Mouse (Mus musculus) G1E (cell line): ENCODE measurements around the gene Sync. TPM values are rescaled to one million over a fixed set of nuclear protein-coding genes. Genes with fewer than 3 reads are reported as not detected.
A peak's percentile ranks its signal among the peaks of the same experiment; 100 is the strongest.

Source experiments
- ATAC-seq: 2 replicates; pipeline ENCODE4 v1.8.0; 2016; ENCODE audit warnings: mild to moderate bottlenecking; ENCODE audit not compliant: insufficient number of reproducible peaks, poor library complexity, low FRiP score, severe bottlenecking; ENCODE audit errors: extremely low read depth
- DNase-seq: peaks from one replicate; pipeline ENCODE4 v3.0.0; 2012; ENCODE audit warnings: low spot score
- H3K27me3 ChIP-seq: 2 replicates; pipeline ENCODE4 v1.6.1; 2012; ENCODE audit warnings: mild to moderate bottlenecking, low read length, inconsistent platforms; ENCODE audit not compliant: insufficient read depth
- H3K36me3 ChIP-seq: replicated peaks from 2 replicates; pipeline ENCODE3; 2012; ENCODE audit warnings: mild to moderate bottlenecking, inconsistent platforms
- H3K4me1 ChIP-seq: 2 replicates; pipeline ENCODE4 v1.6.1; 2012; ENCODE audit warnings: low read depth, low read length, inconsistent platforms, mixed read lengths; ENCODE audit not compliant: insufficient read depth
- H3K4me3 ChIP-seq: 2 replicates; pipeline ENCODE4 v1.5.1; 2012; ENCODE audit warnings: low read depth, mild to moderate bottlenecking, inconsistent platforms, low read length, moderate library complexity, mixed read lengths
- H3K9me3 ChIP-seq: replicated peaks from 2 replicates; pipeline ENCODE4 v1.6.1; 2012; ENCODE audit warnings: inconsistent platforms
- CTCF ChIP-seq: IDR thresholded peaks from 2 replicates; pipeline ENCODE4 v1.5.1; 2012; ENCODE audit warnings: low read depth, low read length, inconsistent platforms, mixed read lengths
- GATA1 ChIP-seq: IDR thresholded peaks from 2 replicates; pipeline ENCODE4 v1.6.1; 2012; ENCODE audit warnings: borderline replicate concordance, low read length, inconsistent platforms, mixed read lengths
- GATA2 ChIP-seq: IDR thresholded peaks from 2 replicates; pipeline ENCODE4 v1.6.1; 2012; ENCODE audit warnings: low read depth, low read length, inconsistent platforms, borderline replicate concordance
- POLR2AphosphoS5 ChIP-seq: IDR thresholded peaks from 2 replicates; pipeline ENCODE4 v1.6.1; 2012; ENCODE audit warnings: low read depth, low read length, inconsistent platforms; ENCODE audit not compliant: insufficient replicate concordance
- TAL1 ChIP-seq: conservative IDR thresholded peaks from 2 replicates; pipeline ENCODE4 v1.6.1; 2012; ENCODE audit warnings: low read depth, low read length, inconsistent platforms, mixed read lengths
- polyA plus RNA-seq: library from polyadenylated mRNA; stranded (reverse); fragments of >175 nt; gene quantifications from 2 replicates; pipeline ENCODE4 v1.2.3, GENCODE M21; 2012
- total RNA-seq, 2 experiments: library from RNA; stranded (forward) in 1 of 2; stranded (reverse) in 1 of 2; fragments of 200-1000 nt in 1 of 2; fragments of >200 nt in 1 of 2; fragmentation: Nextera tagmentation in 1 of 2; gene quantifications; 2 replicates each; pipeline ENCODE4 v1.2.3; 2014 to 2017

The Sync gene
- total and polyA plus RNA-seq, 3 experiments, result 2.1 to 17.2 (median 6.9) TPM

GRCm38 (mm10) chr4:129332846-129333245 lies 45.4 kb downstream of the Sync start:
- DNase-seq, result no peak
- no peaks in the 10 kb centered on the region for H3K27me3 ChIP-seq
- H3K4me1 ChIP-seq, result peaks cover 52% of the 10 kb centered on the region
- ATAC-seq, result no peak
- TF ChIP-seq CTCF (no peak), GATA1 (no peak), GATA2 (no peak), POLR2AphosphoS5 (no peak), TAL1 (no peak)
- peak overlapping the region; percentile 27; the same call in 1 of the 2 replicates for H3K4me3 ChIP-seq
- H3K9me3 ChIP-seq, result no peaks in the 10 kb centered on the region
- peaks cover 64% of the 10 kb centered on the region for H3K36me3 ChIP-seq

DNA sequence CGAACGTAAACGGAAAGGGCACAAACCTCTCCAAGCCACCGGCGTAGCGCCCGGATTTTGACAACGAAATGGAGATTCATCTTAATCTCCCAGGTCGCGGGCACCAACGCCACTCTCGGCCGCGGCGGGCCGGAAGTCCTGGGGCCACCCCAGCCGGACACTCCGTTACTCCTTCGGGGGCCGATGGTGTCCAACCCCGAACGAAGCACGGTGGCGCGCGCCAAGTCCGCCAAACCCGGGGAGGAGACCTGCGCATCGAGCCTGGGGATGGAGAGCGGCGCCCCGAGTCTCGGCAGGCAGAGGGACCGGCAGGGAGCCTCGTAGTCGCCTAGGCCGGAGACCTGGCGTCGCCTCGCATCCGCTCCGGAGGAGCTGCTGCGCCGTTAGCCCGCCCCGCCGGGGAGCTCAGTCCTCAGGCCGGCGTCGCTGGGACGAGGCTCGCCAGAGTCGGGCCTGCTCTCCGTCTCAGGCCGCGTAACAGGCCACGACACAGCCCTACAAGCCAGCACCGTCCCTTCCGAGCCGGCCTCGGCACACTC lies 47.3 kb downstream of the Sync start:
- TF ChIP-seq TAL1 (no peak), POLR2AphosphoS5 (no peak), GATA1 (no peak), CTCF (no peak), GATA2 (no peak)
- DNase-seq, result no peak
- no peaks in the 10 kb centered on the region for H3K9me3 ChIP-seq
- H3K4me1 ChIP-seq, result peaks cover 54% of the 10 kb centered on the region
- peaks cover 63% of the 10 kb centered on the region for H3K36me3 ChIP-seq
- no peak for ATAC-seq
- H3K4me3 ChIP-seq, result peak overlapping the region; percentile 98
- H3K27me3 ChIP-seq, result no peaks in the 10 kb centered on the region

GRCm38 (mm10) chr4:129335216-129336074 lies 48.0 kb downstream of the Sync start, which contains the start of the genes Rbbp4 and Zbtb8os:
Gene Rbbp4 (minus strand): TSS chr4:129335370.
Gene Zbtb8os (plus strand): TSS chr4:129335695.
- Histone ChIP-seq H3K27me3 (no peaks in the 10 kb centered on the region), H3K36me3 (peaks cover 63% of the 10 kb centered on the region), H3K4me3 (peak within 1 kb of the TSS; percentile 98), H3K4me1 (peaks cover 52% of the 10 kb centered on the region), H3K9me3 (no peaks in the 10 kb centered on the region)
- DNase-seq (peak; percentile 98), ATAC-seq (peak; percentile 93)
- TF ChIP-seq CTCF (no peak), POLR2AphosphoS5 (no peak), GATA2 (no peak), GATA1 (no peak), TAL1 (no peak)

DNA sequence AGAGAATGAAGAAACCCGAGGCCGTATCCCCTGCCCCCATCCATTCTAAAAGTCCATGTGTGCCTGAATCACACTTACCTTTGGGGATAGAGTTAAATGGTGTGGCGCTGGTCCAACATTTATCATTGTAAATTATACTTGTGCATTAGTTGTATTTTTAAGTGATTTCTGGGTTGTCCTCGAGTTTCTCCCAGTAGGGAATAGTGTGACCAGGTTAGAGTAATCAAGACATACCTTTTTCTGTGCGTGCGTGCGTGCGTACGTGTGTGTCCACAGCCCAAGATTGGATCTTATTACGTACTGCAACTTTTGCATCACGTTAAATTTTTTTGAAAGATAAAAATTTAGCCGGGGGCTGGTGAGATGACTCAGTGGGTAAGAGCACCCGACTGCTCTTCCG lies 48.9 kb downstream of the Sync start:
- H3K27me3 ChIP-seq, result no peaks in the 10 kb centered on the region
- peaks cover 44% of the 10 kb centered on the region for H3K4me1 ChIP-seq
- no peaks in the 10 kb centered on the region for H3K9me3 ChIP-seq
- DNase-seq, result no peak
- peaks cover 62% of the 10 kb centered on the region for H3K36me3 ChIP-seq
- peak overlapping the region; percentile 98 for H3K4me3 ChIP-seq
- TF ChIP-seq TAL1, result no peak
- TF ChIP-seq GATA2, result no peak
- TF ChIP-seq POLR2AphosphoS5, result no peak
- no peak for TF ChIP-seq CTCF
- no peak for TF ChIP-seq GATA1
- no peak for ATAC-seq

- TF ChIP-seq POLR2AphosphoS5 (no peak), GATA2 (no peak), CTCF (no peak), TAL1 (no peak), GATA1 (no peak)
- peaks cover 17% of the 10 kb centered on the region for H3K4me1 ChIP-seq
- ATAC-seq, result no peak
- DNase-seq, result no peak
- no peak overlapping the region for H3K4me3 ChIP-seq
- peaks cover 63% of the 10 kb centered on the region for H3K36me3 ChIP-seq
- no peaks in the 10 kb centered on the region for H3K9me3 ChIP-seq
- no peaks in the 10 kb centered on the region for H3K27me3 ChIP-seq
These were observed 52.3 kb downstream of the Sync start for GRCm38 (mm10) chr4:129339743-129340142.

- no peak for ATAC-seq
- no peak overlapping the region for H3K4me3 ChIP-seq
- DNase-seq, result no peak
- TF ChIP-seq GATA2, result no peak
- peaks cover 12% of the 10 kb centered on the region for H3K4me1 ChIP-seq
- H3K9me3 ChIP-seq, result no peaks in the 10 kb centered on the region
- peaks cover 78% of the 10 kb centered on the region for H3K36me3 ChIP-seq
- H3K27me3 ChIP-seq, result no peaks in the 10 kb centered on the region
These were observed 54.5 kb downstream of the Sync start for GRCm38 (mm10) chr4:129341888-129342287.
